Mouse (Mus musculus) hindbrain, postnatal 0 days (tissue): ENCODE measurements at regions not wholly inside any gene's neighbourhood (a gene's known extent, or its start where the extent isn't known, plus 50 kb on each side); places are given as distances from the start of the nearest gene placed in this dataset.

Source experiments
- ATAC-seq: fragments of 200-750 bp; cut with Nextera tagmentation; 2 replicates; pipeline ENCODE4 v1.8.0; 2017; ENCODE audit warnings: mild to moderate bottlenecking, moderate TSS enrichment, moderate library complexity
- DNase-seq: peaks from one replicate; pipeline ENCODE4 v3.0.0-alpha.2; 2015; ENCODE audit warnings: low spot score
- H3K27ac ChIP-seq: fragments of 300-500 bp; sonication (generic); 2 replicates; pipeline ENCODE4 v1.5.1; 2014; ENCODE audit warnings: mild to moderate bottlenecking
- H3K27me3 ChIP-seq: fragments of 300-500 bp; sonication (generic); 2 replicates; pipeline ENCODE4 v1.6.1; 2014; ENCODE audit warnings: low read length, mixed read lengths; ENCODE audit not compliant: insufficient read depth
- H3K36me3 ChIP-seq: fragments of 300-500 bp; sonication (generic); 2 replicates; pipeline ENCODE4 v1.6.1; 2014; ENCODE audit warnings: low read length, mixed read lengths; ENCODE audit not compliant: insufficient read depth
- H3K4me1 ChIP-seq: fragments of 300-500 bp; sonication (generic); 2 replicates; pipeline ENCODE4 v1.6.1; 2014; ENCODE audit warnings: antibody characterized with exemption, low read length, mixed read lengths; ENCODE audit not compliant: insufficient read depth
- H3K4me2 ChIP-seq: fragments of 300-500 bp; sonication (generic); 2 replicates; pipeline ENCODE4 v1.6.1; 2014; ENCODE audit warnings: low read depth, mild to moderate bottlenecking, low read length, moderate library complexity, mixed read lengths
- H3K4me3 ChIP-seq: fragments of 300-500 bp; sonication (generic); 2 replicates; pipeline ENCODE4 v1.5.1; 2014; ENCODE audit warnings: low read length
- H3K9ac ChIP-seq: fragments of 300-500 bp; sonication (generic); replicated peaks from 2 replicates; pipeline ENCODE4 v1.6.1; 2014; ENCODE audit warnings: mild to moderate bottlenecking, low read length, moderate library complexity, mixed read lengths
- H3K9me3 ChIP-seq: fragments of 300-500 bp; sonication (generic); 2 replicates; pipeline ENCODE4 v1.6.1; 2016; ENCODE audit warnings: low read length, mixed read lengths
- CTCF ChIP-seq: IDR thresholded peaks from 2 replicates; pipeline ENCODE4 v1.5.1; 2016; ENCODE audit warnings: antibody characterized with exemption, control low read depth, low read depth
- WGBS: fragments of 180-500 bp; shearing (Covaris S2); extraction: QIAGEN DNeasy Blood & Tissue Kit; methylation state at CpG from one replicate; pipeline ENCODE4 v1.1.7; 2014; 5-methylcytosine and 5-hydroxymethylcytosine counted together

DNA sequence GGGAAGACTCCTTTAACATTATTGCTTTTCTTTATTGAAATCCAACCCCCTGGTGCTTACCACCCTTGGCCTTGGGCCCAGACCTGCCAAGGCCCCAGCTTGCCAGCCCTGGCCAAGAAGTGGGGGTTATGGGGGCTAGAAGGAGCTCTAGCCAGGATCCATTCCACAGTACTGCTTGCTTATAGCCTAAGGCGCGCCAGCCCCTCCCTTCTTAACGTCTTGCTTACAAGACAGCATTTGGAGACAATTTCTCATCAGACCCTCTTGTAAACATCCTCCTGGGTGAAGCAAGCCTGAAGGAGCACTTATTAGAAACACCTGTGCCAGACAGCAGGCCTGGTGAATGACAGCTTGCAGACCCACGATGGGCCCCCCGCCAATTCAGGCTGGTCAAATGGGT, 179.3 kb downstream of the Cyp26b1 start:
- WGBS = 50% methylated on average over 5 of the region's 5 CpGs
- no peaks in the 10 kb centered on the region for H3K27me3 ChIP-seq
- H3K9ac ChIP-seq = no peak overlapping the region
- H3K27ac ChIP-seq = no peak overlapping the region
- peaks cover 5% of the 10 kb centered on the region; the same call in 1 of the 2 replicates for H3K4me1 ChIP-seq
- H3K4me2 ChIP-seq = no peak overlapping the region
- ATAC-seq (no peak), DNase-seq (peak; percentile 22)
- no peak for TF ChIP-seq CTCF
- H3K4me3 ChIP-seq = no peak overlapping the region
- no peaks in the 10 kb centered on the region for H3K36me3 ChIP-seq
- H3K9me3 ChIP-seq = no peaks in the 10 kb centered on the region

DNA sequence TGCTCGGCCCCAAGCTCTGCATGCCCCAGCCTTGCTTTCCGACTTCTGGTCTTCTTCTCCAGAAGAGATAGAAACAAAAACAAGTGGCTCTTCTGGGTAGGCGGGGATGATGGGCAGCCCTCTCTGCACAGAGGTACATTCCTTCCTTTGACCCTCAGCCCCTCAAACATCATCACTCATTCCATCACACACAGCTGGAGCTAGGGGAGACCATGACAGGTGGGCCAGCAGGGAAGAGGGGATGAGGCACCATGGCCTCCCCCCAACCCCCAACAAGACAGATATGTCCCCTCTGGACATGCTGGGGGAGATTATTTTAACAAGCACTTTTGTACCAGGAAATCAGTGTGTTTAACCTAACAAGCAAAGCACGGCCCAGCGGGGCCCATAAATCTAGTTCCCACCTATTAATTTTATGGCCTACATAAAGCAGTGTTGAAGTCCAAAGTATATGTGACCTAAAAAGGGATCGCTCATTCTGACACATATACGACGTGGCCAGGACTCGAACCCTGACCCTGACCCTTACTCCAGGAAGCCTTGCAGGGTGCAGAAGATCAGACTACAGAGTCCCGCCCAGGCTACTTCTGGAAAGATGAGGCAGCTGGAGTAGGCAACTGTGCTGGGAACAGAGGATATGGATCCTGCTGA, 183.7 kb downstream of the Cyp26b1 start:
- no peak for ATAC-seq

DNA sequence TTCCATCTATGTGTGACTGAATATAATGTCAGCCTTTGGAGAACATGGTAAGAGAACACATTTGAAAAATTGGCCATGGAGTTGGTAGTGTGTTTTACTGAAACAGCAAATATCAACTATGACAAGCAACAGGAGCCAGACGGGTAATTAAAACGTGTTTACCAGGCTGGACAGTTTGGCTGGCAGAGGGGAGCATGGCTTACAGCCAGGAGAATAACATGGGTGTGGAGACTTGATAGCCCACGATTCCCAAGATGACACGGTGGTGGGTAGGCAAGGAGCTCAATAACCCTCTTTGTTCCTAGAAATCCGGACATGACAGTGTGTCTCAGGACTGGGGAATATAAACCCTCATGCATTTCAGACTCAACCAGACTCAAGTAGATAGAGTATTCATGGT, 185.2 kb downstream of the Cyp26b1 start:
- no peak overlapping the region for H3K4me3 ChIP-seq
- H3K27me3 ChIP-seq = no peaks in the 10 kb centered on the region
- no peaks in the 10 kb centered on the region for H3K36me3 ChIP-seq
- H3K9me3 ChIP-seq = no peaks in the 10 kb centered on the region
- H3K4me1 ChIP-seq = no peaks in the 10 kb centered on the region
- no peak for TF ChIP-seq CTCF
- ATAC-seq (no peak), DNase-seq (no peak)
- H3K9ac ChIP-seq = no peak overlapping the region
- H3K4me2 ChIP-seq = no peak overlapping the region
- no peak overlapping the region for H3K27ac ChIP-seq
- WGBS = 53% methylated on average over 5 of the region's 5 CpGs

More for the DNA sequence above, 183.7 kb downstream of the Cyp26b1 start:
- 89% methylated on average over 10 of the region's 10 CpGs for whole genome bisulfite sequencing
- TF ChIP-seq CTCF = no peak
- Histone ChIP-seq H3K4me1 (peaks cover 5% of the 10 kb centered on the region; the same call in 1 of the 2 replicates), H3K4me3 (no peak overlapping the region), H3K36me3 (no peaks in the 10 kb centered on the region), H3K9me3 (no peaks in the 10 kb centered on the region), H3K4me2 (no peak overlapping the region), H3K9ac (no peak overlapping the region), H3K27ac (no peak overlapping the region), H3K27me3 (no peaks in the 10 kb centered on the region)
- no peak for DNase-seq

DNA sequence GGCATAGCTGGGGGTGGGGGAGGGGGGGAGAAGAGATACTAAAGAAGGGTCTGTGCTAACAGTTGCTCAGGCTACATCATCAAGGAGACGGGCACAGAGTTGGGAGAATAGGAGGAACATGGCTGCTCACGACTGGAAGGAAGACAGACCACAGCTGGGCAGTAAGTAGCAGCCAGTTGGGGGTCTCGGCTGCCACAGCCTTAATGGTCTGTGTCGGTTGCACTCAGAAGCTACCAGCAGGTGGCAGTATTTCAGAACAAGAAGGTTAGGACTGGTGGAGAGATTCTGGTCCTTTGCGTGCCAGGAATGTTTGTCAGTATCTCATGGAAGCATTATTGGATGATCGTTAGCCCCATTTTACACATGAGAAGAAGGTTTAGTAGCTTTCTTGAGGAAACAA, 185.9 kb downstream of the Cyp26b1 start:
- no peak overlapping the region for H3K9ac ChIP-seq
- H3K4me3 ChIP-seq = no peak overlapping the region
- H3K36me3 ChIP-seq = no peaks in the 10 kb centered on the region
- H3K4me2 ChIP-seq = no peak overlapping the region
- H3K9me3 ChIP-seq = no peaks in the 10 kb centered on the region
- no peak overlapping the region for H3K27ac ChIP-seq
- ATAC-seq = peak; percentile 59; the same call in 1 of the 2 replicates
- H3K27me3 ChIP-seq = no peaks in the 10 kb centered on the region
- peak; percentile 85 for TF ChIP-seq CTCF
- H3K4me1 ChIP-seq = no peaks in the 10 kb centered on the region
- 8% methylated on average over 6 of the region's 6 CpGs for WGBS
- peak; percentile 91 for DNase-seq

DNA sequence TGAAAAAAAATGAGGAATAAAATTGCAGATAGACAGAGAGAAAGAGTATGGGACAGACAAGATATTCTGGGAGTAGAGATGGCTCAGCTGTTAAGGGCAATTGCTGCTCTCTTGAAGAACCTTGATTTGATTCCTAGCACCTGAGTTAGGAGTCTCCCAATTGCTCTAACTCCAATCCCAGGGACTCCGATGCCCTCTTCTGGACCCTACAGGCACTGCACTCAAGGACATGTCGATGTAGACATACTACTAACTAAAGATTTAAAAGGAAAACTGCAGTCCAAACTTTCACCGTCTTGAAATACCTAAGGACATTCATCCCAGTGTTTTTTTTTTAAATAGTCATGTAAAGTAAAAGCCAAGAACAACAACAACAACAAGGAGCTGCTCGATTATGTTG, 189.0 kb downstream of the Cyp26b1 start:
- whole genome bisulfite sequencing = 68% methylated on average over 4 of the region's 4 CpGs
- Histone ChIP-seq H3K4me2 (no peak overlapping the region), H3K27me3 (no peaks in the 10 kb centered on the region), H3K9me3 (no peaks in the 10 kb centered on the region), H3K27ac (no peak overlapping the region), H3K9ac (no peak overlapping the region), H3K4me1 (no peaks in the 10 kb centered on the region), H3K4me3 (no peak overlapping the region), H3K36me3 (no peaks in the 10 kb centered on the region)
- DNase-seq (no peak), ATAC-seq (no peak)
- peak; percentile 24; the same call in 1 of the 2 replicates for TF ChIP-seq CTCF

DNA sequence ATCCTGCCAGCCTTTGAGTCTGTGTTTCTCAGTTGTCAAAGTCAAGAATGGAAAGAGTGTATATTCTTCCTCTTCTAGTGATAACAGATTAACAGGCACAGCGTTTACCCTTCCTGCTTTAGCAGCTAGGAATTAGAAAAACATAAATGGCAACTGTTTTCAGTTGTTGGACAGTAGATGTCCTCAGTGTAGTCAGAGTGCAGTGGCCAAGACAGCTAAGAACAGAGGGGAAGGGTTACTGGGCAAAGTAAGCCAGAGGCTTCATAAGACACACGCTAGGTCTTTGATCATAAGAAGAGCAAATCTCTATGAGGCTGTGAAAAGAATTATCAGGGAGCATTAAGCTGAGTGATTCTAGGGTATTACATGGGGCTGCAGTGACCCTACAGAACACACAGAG, 191.3 kb downstream of the Cyp26b1 start:
- Histone ChIP-seq H3K27me3 (no peaks in the 10 kb centered on the region), H3K4me2 (no peak overlapping the region), H3K9ac (no peak overlapping the region), H3K27ac (no peak overlapping the region), H3K4me3 (no peak overlapping the region), H3K36me3 (no peaks in the 10 kb centered on the region), H3K9me3 (no peaks in the 10 kb centered on the region), H3K4me1 (no peaks in the 10 kb centered on the region)
- no peak for DNase-seq
- no peak for TF ChIP-seq CTCF
- no peak for ATAC-seq
- WGBS = 83% methylated on average over 2 of the region's 2 CpGs

DNA sequence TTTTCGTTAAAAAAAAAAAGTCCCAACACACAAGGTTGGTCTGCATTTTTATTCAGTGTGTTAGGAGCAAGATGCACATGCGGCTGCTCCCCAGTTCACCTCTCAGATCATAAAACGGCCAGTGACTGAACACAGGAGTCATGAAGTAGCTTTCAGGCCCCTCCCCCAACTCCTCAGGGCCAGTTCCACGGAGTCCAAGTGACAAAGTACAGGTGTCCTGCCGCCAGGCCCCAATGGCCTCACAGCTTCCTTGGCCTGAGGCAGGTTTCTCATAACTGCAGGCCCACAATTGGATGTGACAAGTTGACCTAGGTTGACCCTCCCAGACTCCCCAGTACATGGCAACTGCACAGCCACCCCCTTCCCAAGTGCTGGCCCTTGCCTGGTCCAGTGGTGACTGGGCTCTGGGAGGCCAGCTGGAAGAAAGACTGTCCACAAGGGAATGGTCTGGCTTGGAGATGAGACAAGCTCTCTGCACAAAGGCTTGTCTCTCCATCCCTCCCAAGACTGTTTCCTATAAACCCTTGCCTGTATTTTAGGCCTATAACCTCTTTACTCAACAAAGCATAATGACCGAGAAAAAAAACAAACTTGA, 199.1 kb downstream of the Cyp26b1 start:
- Histone ChIP-seq H3K9ac (no peak overlapping the region), H3K4me3 (no peak overlapping the region), H3K36me3 (no peaks in the 10 kb centered on the region), H3K27me3 (no peaks in the 10 kb centered on the region), H3K9me3 (no peaks in the 10 kb centered on the region), H3K4me1 (no peaks in the 10 kb centered on the region), H3K27ac (no peak overlapping the region), H3K4me2 (no peak overlapping the region)
- WGBS = 72% methylated on average over 6 of the region's 6 CpGs
- ATAC-seq = no peak
- no peak for TF ChIP-seq CTCF
- DNase-seq = no peak
